Mouse (Mus musculus) forebrain, embryonic 13.5 days (tissue): ENCODE results near the gene Chd2. TPM values are rescaled to one million over a fixed set of nuclear protein-coding genes. Genes with fewer than 3 reads are reported as not detected.
A peak's percentile ranks its signal among the peaks of the same experiment; 100 is the strongest.
"Not testable (repeated sequence)": the region's sequence is repeated elsewhere in the genome, so short reads cannot be mapped to it uniquely, and the experiment has no call there.

ENCODE experiments used
- ATAC-seq: fragments of 200-750 bp; cut with Nextera tagmentation; 2 replicates; pipeline ENCODE4 v1.8.0; 2017
- H3K27ac ChIP-seq: fragments of 300-500 bp; sonication (generic); 2 replicates; pipeline ENCODE4 v1.5.1; 2015; ENCODE audit warnings: inconsistent platforms, mild to moderate bottlenecking, moderate library complexity
- H3K27me3 ChIP-seq: fragments of 300-500 bp; sonication (generic); 2 replicates; pipeline ENCODE4 v1.6.1; 2015; ENCODE audit warnings: mild to moderate bottlenecking, inconsistent platforms
- H3K36me3 ChIP-seq: fragments of 300-500 bp; sonication (generic); 2 replicates; pipeline ENCODE4 v1.6.1; 2015; ENCODE audit warnings: mild to moderate bottlenecking, inconsistent platforms; ENCODE audit not compliant: poor library complexity, severe bottlenecking
- H3K4me1 ChIP-seq: fragments of 300-500 bp; sonication (generic); 2 replicates; pipeline ENCODE4 v1.6.1; 2015; ENCODE audit warnings: inconsistent platforms
- H3K4me2 ChIP-seq: fragments of 300-500 bp; sonication (generic); 2 replicates; pipeline ENCODE4 v1.6.1; 2015; ENCODE audit warnings: inconsistent platforms, mild to moderate bottlenecking, moderate library complexity
- H3K4me3 ChIP-seq: fragments of 300-500 bp; sonication (generic); 2 replicates; pipeline ENCODE4 v1.5.1; 2015; ENCODE audit warnings: mild to moderate bottlenecking, inconsistent platforms
- H3K9ac ChIP-seq: fragments of 300-500 bp; sonication (generic); 2 replicates; pipeline ENCODE4 v1.6.1; 2015; ENCODE audit warnings: mild to moderate bottlenecking, inconsistent platforms
- H3K9me3 ChIP-seq: fragments of 300-500 bp; sonication (generic); replicated peaks from 2 replicates; pipeline ENCODE4 v1.6.1; 2016; ENCODE audit warnings: inconsistent platforms
- WGBS: fragments of 180-500 bp; shearing (Covaris S2); methylation state at CpG from one replicate; pipeline ENCODE4 v1.1.7; 2015; 5-methylcytosine and 5-hydroxymethylcytosine counted together
- polyA plus RNA-seq: library from polyadenylated mRNA; unstranded; fragments of >200 nt; fragmentation: Nextera tagmentation; extraction: Ambion mirVana; gene quantifications from 2 replicates; pipeline ENCODE4 v1.2.1, GENCODE M21; 2015

The Chd2 gene
- polyA plus RNA-seq, 1 experiment from 2014 or later: 62.8 TPM

GRCm38 (mm10) chr7:73579072-73579731 is 37.6 kb upstream of the Chd2 start:
- Histone ChIP-seq H3K4me3 (no peak overlapping the region), H3K27ac (no peak overlapping the region), H3K36me3 (no peaks in the 10 kb centered on the region), H3K9me3 (no peaks in the 10 kb centered on the region), H3K27me3 (no peaks in the 10 kb centered on the region), H3K4me2 (no peak overlapping the region), H3K9ac (no peak overlapping the region), H3K4me1 (peaks cover 19% of the 10 kb centered on the region)
- WGBS: 81% methylated on average over 8 of the region's 8 CpGs
- ATAC-seq: no peak

- Histone ChIP-seq H3K36me3 (no peaks in the 10 kb centered on the region), H3K27ac (no peak overlapping the region), H3K4me2 (no peak overlapping the region), H3K9me3 (no peaks in the 10 kb centered on the region), H3K9ac (no peak overlapping the region), H3K27me3 (no peaks in the 10 kb centered on the region), H3K4me1 (peaks cover 9% of the 10 kb centered on the region), H3K4me3 (no peak overlapping the region)
- ATAC-seq: no peak
- WGBS: 79% methylated on average over 6 of the region's 6 CpGs
These were observed 36.3 kb upstream of the Chd2 start for GRCm38 (mm10) chr7:73577888-73578421.

GRCm38 (mm10) chr7:73576101-73576936 is 34.7 kb upstream of the Chd2 start:
- H3K4me2 ChIP-seq: no peak overlapping the region

GRCm38 (mm10) chr7:73575257-73575656 is 33.6 kb upstream of the Chd2 start:
- Histone ChIP-seq H3K9me3 (no peaks in the 10 kb centered on the region), H3K9ac (no peak overlapping the region), H3K4me2 (no peak overlapping the region), H3K4me3 (no peak overlapping the region), H3K36me3 (no peaks in the 10 kb centered on the region), H3K27ac (no peak overlapping the region), H3K4me1 (peaks cover 9% of the 10 kb centered on the region), H3K27me3 (no peaks in the 10 kb centered on the region)
- ATAC-seq: peak; percentile 41; the same call in 1 of the 2 replicates
- 53% methylated on average over 8 of the region's 8 CpGs for WGBS

More at GRCm38 (mm10) chr7:73576101-73576936, 34.7 kb upstream of the Chd2 start:
- ATAC-seq: no peak
- no peaks in the 10 kb centered on the region for H3K27me3 ChIP-seq
- H3K36me3 ChIP-seq: no peaks in the 10 kb centered on the region
- H3K9ac ChIP-seq: no peak overlapping the region
- H3K9me3 ChIP-seq: no peaks in the 10 kb centered on the region
- peaks cover 9% of the 10 kb centered on the region for H3K4me1 ChIP-seq
- 65% methylated on average over 16 of the region's 16 CpGs for WGBS
- no peak overlapping the region for H3K27ac ChIP-seq
- H3K4me3 ChIP-seq: no peak overlapping the region

GRCm38 (mm10) chr7:73574673-73575072 is 33.0 kb upstream of the Chd2 start:
- ATAC-seq, H3K27ac ChIP-seq, H3K4me2 ChIP-seq, H3K27me3 ChIP-seq, H3K4me1 ChIP-seq, H3K36me3 ChIP-seq, H3K9ac ChIP-seq, H3K4me3 ChIP-seq, H3K9me3 ChIP-seq: not testable (repeated sequence)
- 38% methylated on average over 3 of the region's 3 CpGs for WGBS

GRCm38 (mm10) chr7:73572571-73572970 is 30.9 kb upstream of the Chd2 start:
- Histone ChIP-seq H3K4me3 (no peak overlapping the region), H3K4me2 (no peak overlapping the region), H3K9ac (no peak overlapping the region), H3K9me3 (no peaks in the 10 kb centered on the region), H3K4me1 (peaks cover 6% of the 10 kb centered on the region), H3K36me3 (no peaks in the 10 kb centered on the region), H3K27me3 (no peaks in the 10 kb centered on the region), H3K27ac (no peak overlapping the region)
- no peak for ATAC-seq
- 71% methylated on average over 3 of the region's 3 CpGs for WGBS

- no peak overlapping the region for H3K27ac ChIP-seq
- no peaks in the 10 kb centered on the region for H3K9me3 ChIP-seq
- H3K27me3 ChIP-seq: no peaks in the 10 kb centered on the region
- no peak overlapping the region for H3K9ac ChIP-seq
- WGBS: 95% methylated on average over 3 of the region's 3 CpGs
- no peaks in the 10 kb centered on the region for H3K36me3 ChIP-seq
- no peaks in the 10 kb centered on the region for H3K4me1 ChIP-seq
- no peak for ATAC-seq
- no peak overlapping the region for H3K4me2 ChIP-seq
- no peak overlapping the region for H3K4me3 ChIP-seq
These were observed 27.3 kb upstream of the Chd2 start for GRCm38 (mm10) chr7:73568801-73569403.

- no peaks in the 10 kb centered on the region for H3K36me3 ChIP-seq
- ATAC-seq: no peak
- no peak overlapping the region for H3K27ac ChIP-seq
- no peak overlapping the region for H3K9ac ChIP-seq
- H3K4me3 ChIP-seq: no peak overlapping the region
- no peak overlapping the region for H3K4me2 ChIP-seq
- no peaks in the 10 kb centered on the region for H3K27me3 ChIP-seq
- no peaks in the 10 kb centered on the region for H3K9me3 ChIP-seq
- no peaks in the 10 kb centered on the region for H3K4me1 ChIP-seq
- 71% methylated on average over 4 of the region's 4 CpGs for WGBS
These were observed 26.1 kb upstream of the Chd2 start for GRCm38 (mm10) chr7:73567754-73568161.

GRCm38 (mm10) chr7:73564131-73564530 is 22.5 kb upstream of the Chd2 start:
- Histone ChIP-seq H3K27ac (no peak overlapping the region), H3K9me3 (no peaks in the 10 kb centered on the region), H3K4me3 (no peak overlapping the region), H3K9ac (no peak overlapping the region), H3K4me1 (peaks cover 5% of the 10 kb centered on the region), H3K27me3 (no peaks in the 10 kb centered on the region), H3K4me2 (no peak overlapping the region), H3K36me3 (no peaks in the 10 kb centered on the region)
- WGBS: 92% methylated on average over 6 of the region's 6 CpGs
- no peak for ATAC-seq

GRCm38 (mm10) chr7:73561492-73562055 is 19.9 kb upstream of the Chd2 start:
- H3K27me3 ChIP-seq: no peaks in the 10 kb centered on the region
- H3K9me3 ChIP-seq: no peaks in the 10 kb centered on the region
- no peak overlapping the region for H3K4me3 ChIP-seq
- H3K36me3 ChIP-seq: no peaks in the 10 kb centered on the region
- H3K27ac ChIP-seq: no peak overlapping the region
- no peak overlapping the region for H3K9ac ChIP-seq
- H3K4me1 ChIP-seq: peaks cover 7% of the 10 kb centered on the region
- 11% methylated on average over 10 of the region's 10 CpGs for WGBS
- no peak overlapping the region for H3K4me2 ChIP-seq
- no peak for ATAC-seq

- no peak overlapping the region for H3K27ac ChIP-seq
- H3K9ac ChIP-seq: no peak overlapping the region
- H3K36me3 ChIP-seq: no peaks in the 10 kb centered on the region
- no peaks in the 10 kb centered on the region for H3K9me3 ChIP-seq
- 94% methylated on average over 6 of the region's 6 CpGs for WGBS
- no peaks in the 10 kb centered on the region for H3K27me3 ChIP-seq
- H3K4me3 ChIP-seq: no peak overlapping the region
- H3K4me1 ChIP-seq: peaks cover 7% of the 10 kb centered on the region
- no peak overlapping the region for H3K4me2 ChIP-seq
- no peak for ATAC-seq
These were observed 19.2 kb upstream of the Chd2 start for GRCm38 (mm10) chr7:73560811-73561210.

- Histone ChIP-seq H3K4me3 (no peak overlapping the region; the same call in 1 of the 2 replicates), H3K9me3 (no peaks in the 10 kb centered on the region), H3K9ac (peak overlapping the region; percentile 100; the same call in 1 of the 2 replicates), H3K36me3 (no peaks in the 10 kb centered on the region), H3K4me2 (peak overlapping the region; percentile 74), H3K27ac (no peak overlapping the region), H3K4me1 (peaks cover 7% of the 10 kb centered on the region), H3K27me3 (no peaks in the 10 kb centered on the region)
- 90% methylated on average over 6 of the region's 6 CpGs for WGBS
- no peak for ATAC-seq
These were observed 18.2 kb upstream of the Chd2 start for GRCm38 (mm10) chr7:73559853-73560190.
